Mouse (Mus musculus) gastrocnemius, adult 8-10 months (tissue): ENCODE results near the gene Ckm. TPM values are rescaled to one million over a fixed set of nuclear protein-coding genes. Genes with fewer than 3 reads are reported as not detected.

Experiments used
- DNase-seq, 2 experiments: peaks; one replicate each; pipeline ENCODE4 v3.0.0; 2022; ENCODE audit warnings: low spot score in 2 of 2
- microRNA-seq: library from miRNA; unstranded; fragments of <30 nt; microRNA quantifications from one replicate; pipeline ENCODE4 v1.2.0, GENCODE M21; 2022
- total RNA-seq, 4 experiments: library from RNA; stranded (reverse); gene quantifications; 2 replicates each; pipeline ENCODE4 v1.2.4; 2022

The Ckm gene
- total RNA-seq, 4 experiments from 2014 or later, result 38,224 to 44,934 (median 40,442) TPM

DNA sequence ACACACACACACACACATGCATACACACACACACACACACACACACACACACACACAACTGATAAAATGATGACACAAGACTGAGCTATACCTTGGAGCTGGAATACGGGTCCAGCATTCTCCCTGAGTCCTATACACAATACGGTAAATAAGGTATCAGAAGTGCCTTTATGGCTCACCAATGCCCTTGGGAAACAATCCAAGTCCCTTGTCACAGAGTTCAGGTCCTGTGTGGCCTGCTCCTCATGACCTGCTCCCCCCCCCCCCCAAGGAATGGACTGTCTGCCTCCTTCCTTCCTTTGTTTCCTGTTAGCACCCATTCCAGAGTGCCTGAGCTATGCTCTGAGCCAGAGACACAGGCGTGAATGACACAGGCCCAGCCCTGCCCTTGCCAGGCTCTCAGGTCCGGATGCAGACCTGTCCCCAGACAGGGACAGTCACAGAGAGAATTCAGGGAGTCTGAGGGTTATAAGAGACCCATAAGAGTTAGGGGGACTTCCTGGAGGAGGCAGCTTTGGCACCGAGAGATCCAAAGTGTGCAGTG lies 62.1 kb downstream of the Ckm start:
- DNase-seq, result no peak

GRCm38 (mm10) chr7:19467638-19468037 lies 63.1 kb downstream of the Ckm start:
- DNase-seq, result no peak

DNA sequence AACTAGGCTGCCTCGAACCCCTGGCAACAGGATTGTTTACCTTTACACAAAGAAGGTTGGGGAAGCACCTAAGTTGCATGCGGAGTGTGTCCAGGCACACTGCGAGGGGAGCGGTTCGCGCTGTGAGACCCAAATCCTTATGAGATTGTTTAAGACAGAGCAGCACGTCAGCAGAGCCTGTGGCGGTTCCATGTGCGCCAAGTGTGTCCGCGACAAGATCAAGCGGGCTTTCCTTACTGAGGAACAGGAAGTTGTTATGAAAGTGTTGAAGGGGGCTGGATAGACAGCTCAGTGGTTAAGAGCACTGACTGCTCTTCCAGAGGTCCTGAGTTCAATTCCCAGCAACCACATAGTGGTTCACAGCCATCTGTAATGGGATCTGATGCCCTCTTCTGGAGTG lies 63.7 kb downstream of the Ckm start:
- DNase-seq, result no peak

GRCm38 (mm10) chr7:19469404-19469803 lies 64.8 kb downstream of the Ckm start:
- DNase-seq, result no peak

GRCm38 (mm10) chr7:19470308-19470707 lies 65.7 kb downstream of the Ckm start:
- DNase-seq, result no peak

DNA sequence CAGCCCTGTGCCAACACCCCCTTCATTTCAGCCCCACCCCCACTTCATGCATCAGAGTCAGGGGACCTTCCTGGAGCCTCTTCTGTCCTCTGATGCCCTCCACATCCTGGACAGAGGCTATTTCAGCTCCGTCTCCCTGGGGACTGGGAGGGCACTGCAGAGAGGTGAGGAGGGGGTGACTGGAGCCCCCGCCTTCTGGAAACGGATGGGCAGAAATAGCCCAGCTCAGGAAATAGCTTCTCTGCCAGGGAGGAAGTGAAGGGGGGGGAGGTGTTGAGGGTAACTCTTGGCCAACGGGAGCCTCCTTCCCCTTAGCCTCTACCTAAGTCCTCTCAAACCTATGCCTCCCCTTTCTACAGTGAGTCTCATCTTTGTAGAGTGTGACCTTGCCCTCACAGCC lies 67.8 kb downstream of the Ckm start:
- no peak for DNase-seq

Small RNAs within 50 kb of the gene (microRNA-seq; reads per million reads assigned to microRNA genes)
- gene Mir343, result not detected

Other genes with a start within 250 kb of the Ckm start
- under 1 TPM in 1 of 4 experiments, not detected in 3; 0.13 TPM for gene Gipr, start 238.6 kb upstream of the Ckm start, total RNA-seq
- 10 to 100 TPM; 10.9 to 15.9 (median 12.9) TPM for gene Eml2, start 228.4 kb upstream of the Ckm start, total RNA-seq
- 1 to 10 TPM in 3 of 4 experiments, under 1 TPM in 1; 0.72 to 1.7 (median 1.2) TPM for gene Gpr4, start 192.2 kb upstream of the Ckm start, total RNA-seq
- 10 to 100 TPM; 36.1 to 52.8 (median 43.3) TPM for gene Opa3, start 176.4 kb upstream of the Ckm start, total RNA-seq
- 10 to 100 TPM in 3 of 4 experiments, 1 to 10 TPM in 1; 7.1 to 19.7 (median 15.0) TPM for gene Vasp, start 133.0 kb upstream of the Ckm start, total RNA-seq
- under 1 TPM in 2 of 4 experiments, not detected in 2; 0.40 to 0.80 TPM for gene Ppm1n, start 124.7 kb upstream of the Ckm start, total RNA-seq
- 1,000 to 10,000 TPM; 1,093 to 1,223 (median 1,133) TPM for gene Rtn2, start 122.2 kb upstream of the Ckm start, total RNA-seq
- gene Fosb, start 94.7 kb upstream of the Ckm start, total RNA-seq, result under 1 TPM; 0.16 to 0.86 (median 0.30) TPM
- gene Ercc1, start 60.0 kb upstream of the Ckm start, total RNA-seq, result 10 to 100 TPM; 27.1 to 33.7 (median 28.7) TPM
- gene Cd3eap, start 45.3 kb upstream of the Ckm start, total RNA-seq, result 10 to 100 TPM in 3 of 4 experiments, 1 to 10 TPM in 1; 8.9 to 13.9 (median 11.2) TPM
- 1 to 10 TPM; 2.8 to 6.3 (median 4.1) TPM for gene Ppp1r13l, start 45.0 kb upstream of the Ckm start, total RNA-seq
- 10 to 100 TPM in 2 of 4 experiments, 1 to 10 TPM in 2; 7.5 to 14.9 (median 10.4) TPM for gene Ercc2, start 22.8 kb upstream of the Ckm start, total RNA-seq
- under 1 TPM in 3 of 4 experiments, not detected in 1; 0.21 to 0.40 (median 0.24) TPM for gene Klc3, start 672 bp upstream of the Ckm start, total RNA-seq
- gene Mark4, start 54.0 kb downstream of the Ckm start, total RNA-seq, result 10 to 100 TPM; 18.0 to 20.0 (median 19.8) TPM
- gene Exoc3l2, start 58.6 kb downstream of the Ckm start, total RNA-seq, result under 1 TPM; 0.27 to 0.80 (median 0.35) TPM
- gene Bloc1s3, start 103.6 kb downstream of the Ckm start, total RNA-seq, result 1 to 10 TPM; 2.1 to 2.7 (median 2.3) TPM
- gene Trappc6a, start 103.6 kb downstream of the Ckm start, total RNA-seq, result 10 to 100 TPM in 1 of 4 experiments, 1 to 10 TPM in 3; 7.6 to 10.2 (median 8.8) TPM
- not detected for gene Nkpd1, start 113.1 kb downstream of the Ckm start, total RNA-seq
- 10 to 100 TPM; 45.9 to 52.8 (median 48.8) TPM for gene Ppp1r37, start 158.3 kb downstream of the Ckm start, total RNA-seq
- gene Zfp296, start 172.5 kb downstream of the Ckm start, total RNA-seq, result 1 to 10 TPM in 1 of 4 experiments, under 1 TPM in 3; 0.56 to 1.1 (median 0.77) TPM
- 100 to 1,000 TPM in 2 of 4 experiments, 10 to 100 TPM in 2; 78.5 to 108 (median 99.3) TPM for gene Gemin7, start 172.8 kb downstream of the Ckm start, total RNA-seq
- gene Clasrp, start 199.7 kb downstream of the Ckm start, total RNA-seq, result 10 to 100 TPM in 1 of 4 experiments, 1 to 10 TPM in 3; 6.3 to 10.0 (median 9.2) TPM
- 10 to 100 TPM in 2 of 4 experiments, 1 to 10 TPM in 2; 7.0 to 12.5 (median 9.5) TPM for gene Relb, start 224.7 kb downstream of the Ckm start, total RNA-seq